Mouse (Mus musculus): ENCODE results near the gene Rnase11. TPM values are rescaled to one million over a fixed set of nuclear protein-coding genes. Genes with fewer than 3 reads are reported as not detected.
"Not testable (repeated sequence)": the region's sequence is repeated elsewhere in the genome, so short reads cannot be mapped to it uniquely, and the experiment has no call there.

Gene Rnase11
- total RNA-seq (2014; rRNA removed) (not detected in 2 replicates), polyA plus RNA-seq (2012; rRNA removed) (not detected in 2 replicates)

GRCm38 (mm10) chr14:51050063-51050462 is at the start of gene Rnase11:
Gene Rnase11 (minus strand): TSS chr14:51050163.
- 89% methylated on average over 2 of the region's 2 CpGs for WGBS
- H3K27me3 ChIP-seq (ENCODE audit: control insufficient read depth, insufficient read depth, low read length) = no peaks in the 10 kb centered on the region

GRCm38 (mm10) chr14:51098921-51099320 is 49.0 kb upstream of the Rnase11 start:
- Histone ChIP-seq H3K4me3 (ENCODE audit: insufficient read depth, low read depth, low read length) (peak overlapping the region; percentile 3; the same call in 1 of the 2 replicates), H3K9ac (ENCODE audit: low read depth, low read length) (no peak overlapping the region), H3K27ac (replicated peaks; ENCODE audit: insufficient read depth, low read depth, low read length) (no peak overlapping the region), H3K79me2 (ENCODE audit: control insufficient read depth, insufficient read depth, low read length) (peaks cover 5% of the 10 kb centered on the region; the same call in 1 of the 2 replicates), H3K27me3 (ENCODE audit: control insufficient read depth, insufficient read depth, low read length) (no peaks in the 10 kb centered on the region), H3K4me1 (ENCODE audit: control insufficient read depth, insufficient read depth, low read length) (peaks cover 17% of the 10 kb centered on the region), H3K36me3 (ENCODE audit: control insufficient read depth, insufficient read depth, low read length) (peaks cover 15% of the 10 kb centered on the region; the same call in 1 of the 2 replicates)
- whole genome bisulfite sequencing = 64% methylated on average over 11 of the region's 11 CpGs
- DNase-seq (ENCODE audit: extremely low read depth, low read depth, low spot score) = peak; percentile 52
- TF ChIP-seq CTCF (IDR thresholded peaks at IDR 0.05; ENCODE audit: low read depth, low read length) = no peak
- no peak for TF ChIP-seq POLR2A (IDR thresholded peaks at IDR 0.05; ENCODE audit: extremely low read depth, insufficient read depth, low read length)

More at GRCm38 (mm10) chr14:51050063-51050462, at the start of gene Rnase11:
- Histone ChIP-seq H3K4me1 (ENCODE audit: control insufficient read depth, insufficient read depth, low read length) (no peaks in the 10 kb centered on the region), H3K27ac (replicated peaks; ENCODE audit: insufficient read depth, low read depth, low read length) (no peak within 1 kb of the TSS), H3K36me3 (ENCODE audit: control insufficient read depth, insufficient read depth, low read length) (no peaks in the 10 kb centered on the region), H3K4me3 (ENCODE audit: insufficient read depth, low read depth, low read length) (no peak within 1 kb of the TSS), H3K9ac (ENCODE audit: low read depth, low read length) (no peak within 1 kb of the TSS), H3K79me2 (ENCODE audit: control insufficient read depth, insufficient read depth, low read length) (no peaks in the 10 kb centered on the region)
- DNase-seq (ENCODE audit: extremely low read depth, low read depth, low spot score) = no peak
- TF ChIP-seq CTCF (IDR thresholded peaks at IDR 0.05; ENCODE audit: low read depth, low read length) (no peak), POLR2A (IDR thresholded peaks at IDR 0.05; ENCODE audit: extremely low read depth, insufficient read depth, low read length) (no peak)

GRCm38 (mm10) chr14:51098300-51098699 is 48.3 kb upstream of the Rnase11 start:
- DNase-seq (ENCODE audit: extremely low read depth, low read depth, low spot score) = peak; percentile 64
- H3K27me3 ChIP-seq (ENCODE audit: control insufficient read depth, insufficient read depth, low read length); H3K79me2 ChIP-seq (ENCODE audit: control insufficient read depth, insufficient read depth, low read length): not testable (repeated sequence)
- peak overlapping the region; percentile 66 for H3K4me3 ChIP-seq (ENCODE audit: insufficient read depth, low read depth, low read length)
- H3K36me3 ChIP-seq (ENCODE audit: control insufficient read depth, insufficient read depth, low read length) = peaks cover 13% of the 10 kb centered on the region; the same call in 1 of the 2 replicates
- H3K4me1 ChIP-seq (ENCODE audit: control insufficient read depth, insufficient read depth, low read length) = peaks cover 17% of the 10 kb centered on the region
- WGBS = 9% methylated on average over 1 of the region's 1 CpGs
- peak overlapping the region; percentile 10; the same call in 1 of the 2 replicates for H3K27ac ChIP-seq (replicated peaks; ENCODE audit: insufficient read depth, low read depth, low read length)
- TF ChIP-seq CTCF (IDR thresholded peaks at IDR 0.05; ENCODE audit: low read depth, low read length) = peak; percentile 24; the same call in 1 of the 2 replicates
- H3K9ac ChIP-seq (ENCODE audit: low read depth, low read length) = peak overlapping the region; percentile 45

- Histone ChIP-seq H3K9ac (ENCODE audit: low read depth, low read length) (no peak overlapping the region), H3K27ac (replicated peaks; ENCODE audit: insufficient read depth, low read depth, low read length) (peak overlapping the region; percentile 76), H3K79me2 (ENCODE audit: control insufficient read depth, insufficient read depth, low read length) (peaks cover 5% of the 10 kb centered on the region; the same call in 1 of the 2 replicates), H3K4me3 (ENCODE audit: insufficient read depth, low read depth, low read length) (peak overlapping the region; percentile 53), H3K4me1 (ENCODE audit: control insufficient read depth, insufficient read depth, low read length) (peaks cover 20% of the 10 kb centered on the region), H3K27me3 (ENCODE audit: control insufficient read depth, insufficient read depth, low read length) (no peaks in the 10 kb centered on the region), H3K36me3 (ENCODE audit: control insufficient read depth, insufficient read depth, low read length) (peaks cover 9% of the 10 kb centered on the region; the same call in 1 of the 2 replicates)
- TF ChIP-seq POLR2A (IDR thresholded peaks at IDR 0.05; ENCODE audit: extremely low read depth, insufficient read depth, low read length) = peak; percentile 46
- TF ChIP-seq CTCF (IDR thresholded peaks at IDR 0.05; ENCODE audit: low read depth, low read length) = no peak
- 12% methylated on average over 9 of the region's 9 CpGs for WGBS
- DNase-seq (ENCODE audit: extremely low read depth, low read depth, low spot score) = peak; percentile 99
These were observed 46.0 kb upstream of the Rnase11 start for GRCm38 (mm10) chr14:51095736-51096524.

GRCm38 (mm10) chr14:51094921-51095320 is 45.0 kb upstream of the Rnase11 start:
- no peak overlapping the region for H3K4me3 ChIP-seq (ENCODE audit: insufficient read depth, low read depth, low read length)
- peaks cover 1% of the 10 kb centered on the region; the same call in 1 of the 2 replicates for H3K36me3 ChIP-seq (ENCODE audit: control insufficient read depth, insufficient read depth, low read length)
- H3K9ac ChIP-seq (ENCODE audit: low read depth, low read length) = peak overlapping the region; percentile 47; the same call in 1 of the 2 replicates
- 43% methylated on average over 8 of the region's 9 CpGs for WGBS
- no peaks in the 10 kb centered on the region for H3K27me3 ChIP-seq (ENCODE audit: control insufficient read depth, insufficient read depth, low read length)
- TF ChIP-seq POLR2A (IDR thresholded peaks at IDR 0.05; ENCODE audit: extremely low read depth, insufficient read depth, low read length) = no peak
- no peak for TF ChIP-seq CTCF (IDR thresholded peaks at IDR 0.05; ENCODE audit: low read depth, low read length)
- no peak for DNase-seq (ENCODE audit: extremely low read depth, low read depth, low spot score)
- H3K79me2 ChIP-seq (ENCODE audit: control insufficient read depth, insufficient read depth, low read length) = peaks cover 5% of the 10 kb centered on the region; the same call in 1 of the 2 replicates
- H3K4me1 ChIP-seq (ENCODE audit: control insufficient read depth, insufficient read depth, low read length) = peaks cover 20% of the 10 kb centered on the region
- H3K27ac ChIP-seq (replicated peaks; ENCODE audit: insufficient read depth, low read depth, low read length) = peak overlapping the region; percentile 80
